Mouse (Mus musculus) kidney, postnatal 10 days (tissue): ENCODE results near the gene Scn11a.

Experiments
- DNase-seq: peaks from one replicate; pipeline ENCODE4 v3.0.0; 2021; ENCODE audit warnings: mixed read lengths

The Scn11a gene

GRCm38 (mm10) chr9:119825297-119825696, at the start of gene Scn11a:
Gene Scn11a, minus strand, starts transcription at chr9:119825456.
- no peak for DNase-seq

GRCm38 (mm10) chr9:119854170-119854569, 28.9 kb upstream of the Scn11a start:
- no peak for DNase-seq

- DNase-seq: no peak
Measured at GRCm38 (mm10) chr9:119853071-119853846, 28.0 kb upstream of the Scn11a start.

GRCm38 (mm10) chr9:119852347-119853030, 27.2 kb upstream of the Scn11a start:
- peak; percentile 47 for DNase-seq

- no peak for DNase-seq
Measured at GRCm38 (mm10) chr9:119849214-119849613, 24.0 kb upstream of the Scn11a start.

- no peak for DNase-seq
Measured at GRCm38 (mm10) chr9:119848671-119849070, 23.4 kb upstream of the Scn11a start.

- DNase-seq: no peak
Measured at GRCm38 (mm10) chr9:119847187-119847586, 21.9 kb upstream of the Scn11a start.

- DNase-seq: no peak
Measured at GRCm38 (mm10) chr9:119844724-119845123, 19.5 kb upstream of the Scn11a start.

- DNase-seq: no peak
Measured at GRCm38 (mm10) chr9:119843549-119843948, 18.3 kb upstream of the Scn11a start.

GRCm38 (mm10) chr9:119842541-119843169, 17.4 kb upstream of the Scn11a start:
- DNase-seq: no peak

- peak; percentile 35 for DNase-seq
Measured at GRCm38 (mm10) chr9:119842091-119842490, 16.8 kb upstream of the Scn11a start.

- no peak for DNase-seq
Measured at GRCm38 (mm10) chr9:119841159-119841558, 15.9 kb upstream of the Scn11a start.

- peak; percentile 45 for DNase-seq
Measured at GRCm38 (mm10) chr9:119835581-119836125, 10.4 kb upstream of the Scn11a start.

- no peak for DNase-seq
Measured at GRCm38 (mm10) chr9:119831001-119831400, 5.7 kb upstream of the Scn11a start.

GRCm38 (mm10) chr9:119823722-119824121, 1.5 kb downstream of the Scn11a start:
- DNase-seq: no peak

GRCm38 (mm10) chr9:119813631-119814030, 11.6 kb downstream of the Scn11a start:
- no peak for DNase-seq

- peak; percentile 15 for DNase-seq
Measured at GRCm38 (mm10) chr9:119806491-119806890, 18.8 kb downstream of the Scn11a start.

GRCm38 (mm10) chr9:119804501-119804847, 20.8 kb downstream of the Scn11a start:
- no peak for DNase-seq

GRCm38 (mm10) chr9:119803845-119804500, 21.3 kb downstream of the Scn11a start:
- DNase-seq: no peak

GRCm38 (mm10) chr9:119803169-119803827, 22.0 kb downstream of the Scn11a start:
- no peak for DNase-seq

- peak; percentile 25 for DNase-seq
Measured at GRCm38 (mm10) chr9:119801460-119801859, 23.8 kb downstream of the Scn11a start.

- no peak for DNase-seq
Measured at GRCm38 (mm10) chr9:119796791-119797190, 28.5 kb downstream of the Scn11a start.
